ENCODE assay signal across 8 mouse cellular contexts in genomic region chr1:43827002-43827762, GRCm38 (mm10). TPM values are rescaled to one million over a fixed set of nuclear protein-coding genes. Genes with fewer than 3 reads are reported as not detected.
A peak's percentile ranks its signal among the peaks of the same experiment; 100 is the strongest.
DNase-seq lines count a peak whose midpoint lies in the region; ATAC-seq and TF ChIP-seq lines count a peak whose summit lies in the region.

No protein-coding gene starts in this region.

- H3K9ac ChIP-seq in forebrain, embryonic 13.5 days, result peak overlapping the region; percentile 94
- peak overlapping the region; percentile 87 for H3K9ac ChIP-seq in intestine, embryonic 15.5 days
- peak overlapping the region; percentile 83 for H3K9ac ChIP-seq in neural tube, embryonic 14.5 days (replicated peaks; ENCODE audit: low read depth, low read length)

- TF ChIP-seq POLR2A in kidney, adult 2 months (IDR thresholded peaks at IDR 0.05; ENCODE audit: low read depth, low read length), result no peak

- no peaks in the 10 kb centered on the region for H3K36me3 ChIP-seq in kidney, adult 2 months (ENCODE audit: control insufficient read depth, insufficient read depth, low read length)
- no peaks in the 10 kb centered on the region for H3K36me3 ChIP-seq in forebrain, embryonic 13.5 days (ENCODE audit: poor library complexity, severe bottlenecking)
- no peaks in the 10 kb centered on the region for H3K36me3 ChIP-seq in intestine, embryonic 15.5 days
- H3K36me3 ChIP-seq in neural tube, embryonic 14.5 days (ENCODE audit: control insufficient read depth, insufficient read depth, low read length), result no peaks in the 10 kb centered on the region

- no peaks in the 10 kb centered on the region for H3K27me3 ChIP-seq in kidney, adult 2 months (replicated peaks; ENCODE audit: control insufficient read depth, insufficient read depth, low read length)
- H3K27me3 ChIP-seq in forebrain, embryonic 13.5 days, result no peaks in the 10 kb centered on the region
- no peaks in the 10 kb centered on the region for H3K27me3 ChIP-seq in intestine, embryonic 15.5 days (replicated peaks)
- no peaks in the 10 kb centered on the region for H3K27me3 ChIP-seq in neural tube, embryonic 14.5 days (ENCODE audit: control insufficient read depth, insufficient read depth, low read length)

- ATAC-seq in forebrain, embryonic 13.5 days, result peak; percentile 73
- peak; percentile 76 for ATAC-seq in intestine, embryonic 15.5 days
- peak; percentile 84 for ATAC-seq in neural tube, embryonic 14.5 days (ENCODE audit: low read depth)

- WGBS in kidney, adult 2 months, result under 1% methylated on average over 68 of the region's 68 CpGs
- WGBS in forebrain, embryonic 13.5 days, result under 1% methylated on average over 59 of the region's 68 CpGs
- under 1% methylated on average over 68 of the region's 68 CpGs for WGBS in intestine, embryonic 15.5 days
- WGBS in neural tube, embryonic 14.5 days, result under 1% methylated on average over 62 of the region's 68 CpGs

- no peaks in the 10 kb centered on the region for H3K9me3 ChIP-seq in forebrain, embryonic 13.5 days (replicated peaks)
- H3K9me3 ChIP-seq in intestine, embryonic 15.5 days, result no peaks in the 10 kb centered on the region
- H3K9me3 ChIP-seq in neural tube, embryonic 14.5 days (ENCODE audit: control insufficient read depth, low read length), result no peaks in the 10 kb centered on the region

- DNase-seq in kidney, adult 2 months, result peak; percentile 50
- DNase-seq in kidney, postnatal 14 days, result no peak
- DNase-seq in T-cell, adult 2 months (ENCODE audit: low spot score), result peak; percentile 60
- peak; percentile 19 to 21 for DNase-seq in lung, adult 18-20 months
- peak; percentile 37 for DNase-seq in yolk sac, embryonic 10.5 days (ENCODE audit: low spot score)

- peak overlapping the region; percentile 86 for H3K4me3 ChIP-seq in kidney, adult 2 months (ENCODE audit: insufficient read depth, low read depth, low read length)
- peak overlapping the region; percentile 93 for H3K4me3 ChIP-seq in forebrain, embryonic 13.5 days
- H3K4me3 ChIP-seq in intestine, embryonic 15.5 days (replicated peaks), result peak overlapping the region; percentile 94
- peak overlapping the region; percentile 89 for H3K4me3 ChIP-seq in neural tube, embryonic 14.5 days (ENCODE audit: low read depth, low read length)

- no peak for TF ChIP-seq CTCF in kidney, adult 2 months (conservative IDR thresholded peaks at IDR 0.05; ENCODE audit: insufficient read depth, insufficient read length, low read depth, low read length)

- H3K27ac ChIP-seq in kidney, adult 2 months (ENCODE audit: insufficient read depth, low read depth, low read length), result peak overlapping the region; percentile 18
- H3K27ac ChIP-seq in forebrain, embryonic 13.5 days, result peak overlapping the region; percentile 91
- H3K27ac ChIP-seq in intestine, embryonic 15.5 days, result peak overlapping the region; percentile 91
- peak overlapping the region; percentile 92 for H3K27ac ChIP-seq in neural tube, embryonic 14.5 days (ENCODE audit: low read depth, low read length)

- peak overlapping the region; percentile 95 for H3K4me2 ChIP-seq in forebrain, embryonic 13.5 days
- H3K4me2 ChIP-seq in intestine, embryonic 15.5 days (replicated peaks), result peak overlapping the region; percentile 90
- H3K4me2 ChIP-seq in neural tube, embryonic 14.5 days (ENCODE audit: low read depth, low read length), result peak overlapping the region; percentile 94

- H3K4me1 ChIP-seq in kidney, adult 2 months (ENCODE audit: control insufficient read depth, insufficient read depth, low read length), result peaks cover 5% of the 10 kb centered on the region; the same call in 1 of the 2 replicates
- H3K4me1 ChIP-seq in forebrain, embryonic 13.5 days, result peaks cover 33% of the 10 kb centered on the region
- H3K4me1 ChIP-seq in intestine, embryonic 15.5 days (replicated peaks), result peaks cover 3% of the 10 kb centered on the region
- peaks cover 15% of the 10 kb centered on the region for H3K4me1 ChIP-seq in neural tube, embryonic 14.5 days (ENCODE audit: control insufficient read depth, insufficient read depth, low read length)

RNA-seq across cellular contexts. Expression of gene Uxs1, which starts 0.4 kb away (rescaled TPM):
- 25.0 and 26.9 TPM in 2 replicates for polyA plus RNA-seq in kidney, adult 2 months (2012; rRNA removed)
- polyA plus RNA-seq in forebrain, embryonic 13.5 days (2015; fragmentation: Nextera tagmentation; extraction: Ambion mirVana), result 18.1 and 19.0 TPM in 2 replicates
- 16.2 and 19.3 TPM in 2 replicates for polyA plus RNA-seq in intestine, embryonic 15.5 days (2015; fragmentation: Nextera tagmentation; extraction: Ambion mirVana)
- polyA plus RNA-seq in neural tube, embryonic 14.5 days (2014; fragmentation: Nextera tagmentation; extraction: Ambion mirVana), result 15.0 and 22.5 TPM in 2 replicates

Comparison
In these comparisons a context has a peak if more than half of its experiments do, and no peak if none do; other contexts are left out.
1. H3K27ac ChIP-seq: peak in every context shown above with its lines; median percentile 92 in neural tube, embryonic 14.5 days; 91 in forebrain, embryonic 13.5 days; 91 in intestine, embryonic 15.5 days; 18 in kidney, adult 2 months.